Mouse (Mus musculus): ENCODE results near the gene Csmd2.

Gene Csmd2

GRCm38 (mm10) chr4:128340457-128340856, 352.8 kb downstream of the Csmd2 start:
- DNase-seq (ENCODE audit: low spot score in 2 of 2), result no peak

- DNase-seq (ENCODE audit: low spot score in 2 of 2), result no peak
These were observed 353.7 kb downstream of the Csmd2 start for GRCm38 (mm10) chr4:128341315-128341714.

- DNase-seq (ENCODE audit: low spot score in 2 of 2), result no peak
These were observed 354.6 kb downstream of the Csmd2 start for GRCm38 (mm10) chr4:128342208-128342607.

- no peak for DNase-seq (ENCODE audit: low spot score in 2 of 2)
These were observed 371.1 kb downstream of the Csmd2 start for GRCm38 (mm10) chr4:128358751-128359150.

- no peak for DNase-seq (ENCODE audit: low spot score in 2 of 2)
These were observed 378.2 kb downstream of the Csmd2 start for GRCm38 (mm10) chr4:128365851-128366250.

GRCm38 (mm10) chr4:128368088-128368487, 380.4 kb downstream of the Csmd2 start:
- DNase-seq (ENCODE audit: low spot score in 2 of 2), result no peak

GRCm38 (mm10) chr4:128371766-128372165, 384.1 kb downstream of the Csmd2 start:
- no peak for DNase-seq (ENCODE audit: low spot score in 2 of 2)

GRCm38 (mm10) chr4:128373196-128373595, 385.5 kb downstream of the Csmd2 start:
- no peak for DNase-seq (ENCODE audit: low spot score in 2 of 2)

GRCm38 (mm10) chr4:128374051-128374450, 386.4 kb downstream of the Csmd2 start:
- DNase-seq (ENCODE audit: low spot score in 2 of 2), result no peak

GRCm38 (mm10) chr4:128378946-128379345, 391.3 kb downstream of the Csmd2 start:
- DNase-seq (ENCODE audit: low spot score in 2 of 2), result no peak

- no peak for DNase-seq (ENCODE audit: low spot score in 2 of 2)
These were observed 393.7 kb downstream of the Csmd2 start for GRCm38 (mm10) chr4:128381331-128381730.

GRCm38 (mm10) chr4:128383800-128384199, 396.1 kb downstream of the Csmd2 start:
- DNase-seq (ENCODE audit: low spot score in 2 of 2), result no peak

- no peak for DNase-seq (ENCODE audit: low spot score in 2 of 2)
These were observed 403.8 kb downstream of the Csmd2 start for GRCm38 (mm10) chr4:128391484-128391883.

GRCm38 (mm10) chr4:128392279-128392678, 404.6 kb downstream of the Csmd2 start:
- DNase-seq (ENCODE audit: low spot score in 2 of 2), result no peak

GRCm38 (mm10) chr4:128393864-128394263, 406.2 kb downstream of the Csmd2 start:
- DNase-seq (ENCODE audit: low spot score in 2 of 2), result no peak

GRCm38 (mm10) chr4:128396616-128397015, 409.0 kb downstream of the Csmd2 start:
- DNase-seq (ENCODE audit: low spot score in 2 of 2), result no peak

- no peak for DNase-seq (ENCODE audit: low spot score in 2 of 2)
These were observed 410.1 kb downstream of the Csmd2 start for GRCm38 (mm10) chr4:128397804-128398203.

GRCm38 (mm10) chr4:128398948-128399347, 411.3 kb downstream of the Csmd2 start:
- DNase-seq (ENCODE audit: low spot score in 2 of 2), result no peak

- no peak for DNase-seq (ENCODE audit: low spot score in 2 of 2)
These were observed 412.4 kb downstream of the Csmd2 start for GRCm38 (mm10) chr4:128400016-128400415.

GRCm38 (mm10) chr4:128401591-128401990, 413.9 kb downstream of the Csmd2 start:
- no peak for DNase-seq (ENCODE audit: low spot score in 2 of 2)

- DNase-seq (ENCODE audit: low spot score in 2 of 2), result no peak
These were observed 415.0 kb downstream of the Csmd2 start for GRCm38 (mm10) chr4:128402706-128403105.

GRCm38 (mm10) chr4:128405576-128405975, 417.9 kb downstream of the Csmd2 start:
- DNase-seq (ENCODE audit: low spot score in 2 of 2), result no peak

GRCm38 (mm10) chr4:128407084-128407845, 419.6 kb downstream of the Csmd2 start:
- no peak for DNase-seq (ENCODE audit: low spot score in 2 of 2)
